Mouse (Mus musculus) skeletal muscle tissue, postnatal 0 days (tissue): ENCODE results near the gene Rhox1. TPM values are rescaled to one million over a fixed set of nuclear protein-coding genes. Genes with fewer than 3 reads are reported as not detected.

ENCODE experiments used
- polyA plus RNA-seq: library from polyadenylated mRNA; unstranded; fragments of >200 nt; fragmentation: Nextera tagmentation; extraction: Ambion mirVana; gene quantifications from 2 replicates; pipeline ENCODE4 v1.2.1, GENCODE M21; 2015

The Rhox1 gene
- polyA plus RNA-seq = not detected in 2 replicates

GRCm38 (mm10) chrX:37222158-37222557 is at the start of gene Rhox1:
Rhox1 (minus strand) TSS chrX:37222258.

GRCm38 (mm10) chrX:37265038-37265437 is 43.0 kb upstream of the Rhox1 start, which contains the start of gene Rhox4a:
Rhox4a (plus strand) TSS chrX:37265338.

GRCm38 (mm10) chrX:37249619-37250018 is 27.6 kb upstream of the Rhox1 start, which contains the start of gene Rhox3a:
Rhox3a (plus strand) TSS chrX:37249919.

GRCm38 (mm10) chrX:37244676-37245075 is 22.6 kb upstream of the Rhox1 start, which contains the start of gene Rhox2a:
Rhox2a (plus strand) TSS chrX:37244976.

DNA sequence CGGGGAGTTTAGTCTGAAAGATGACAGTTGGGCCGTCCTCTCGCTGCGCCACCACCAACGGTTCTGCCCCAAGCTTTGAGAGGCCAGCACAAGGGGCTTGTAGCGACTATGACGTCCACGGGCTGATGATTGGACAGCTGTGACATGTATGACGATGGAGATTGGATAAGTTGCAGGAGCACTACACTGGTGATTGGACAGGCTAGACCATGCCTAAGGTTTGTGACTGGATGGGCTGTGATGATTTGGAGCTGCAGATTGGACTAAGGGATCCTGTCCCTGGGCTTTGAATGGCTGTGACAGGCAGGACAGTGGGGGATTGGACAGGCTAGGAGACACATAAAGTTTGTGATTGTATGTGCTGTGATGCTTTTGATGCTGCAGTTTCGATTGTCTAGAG is 11.1 kb downstream of the Rhox1 start, which contains the start of gene Gm9:
Gene Gm9, minus strand, starts transcription at position 101 of the 400 bp plus-strand sequence.

GRCm38 (mm10) chrX:37191105-37191743 is 30.8 kb downstream of the Rhox1 start, which contains the start of the genes Ndufa1 and Rnf113a1:
Ndufa1 (minus strand) TSS chrX:37191163.
Rnf113a1 (plus strand) TSS chrX:37191245.

GRCm38 (mm10) chrX:37168742-37169141 is 53.3 kb downstream of the Rhox1 start, which contains the start of gene Akap14:
Akap14 (minus strand) TSS chrX:37168842.

Other genes starting within 250 kb of the Rhox1 start
- 7.7 and 12.2 TPM in 2 replicates for gene Sept6, start 230.5 kb downstream of the Rhox1 start, polyA plus RNA-seq
- 0.45 and 2.4 TPM in 2 replicates for gene Sowahd, start 173.4 kb downstream of the Rhox1 start, polyA plus RNA-seq
- 424 and 466 TPM in 2 replicates for gene Rpl39, start 136.9 kb downstream of the Rhox1 start, polyA plus RNA-seq
- 7.7 and 8.2 TPM in 2 replicates for gene Upf3b, start 111.9 kb downstream of the Rhox1 start, polyA plus RNA-seq
- gene Nkap, start 95.5 kb downstream of the Rhox1 start, polyA plus RNA-seq = 9.0 and 9.9 TPM in 2 replicates
- not detected in 2 replicates for gene Akap14, start 53.4 kb downstream of the Rhox1 start, polyA plus RNA-seq
- gene Ndufa1, start 31.1 kb downstream of the Rhox1 start, polyA plus RNA-seq = 757 and 886 TPM in 2 replicates
- 5.4 and 5.5 TPM in 2 replicates for gene Rnf113a1, start 31.0 kb downstream of the Rhox1 start, polyA plus RNA-seq
- gene Gm9, start 11.2 kb downstream of the Rhox1 start, polyA plus RNA-seq = not detected in 2 replicates
- gene Rhox2a, start 22.7 kb upstream of the Rhox1 start, polyA plus RNA-seq = not detected in 2 replicates
- not detected in 2 replicates for gene Rhox3a, start 27.7 kb upstream of the Rhox1 start, polyA plus RNA-seq
- not detected in 2 replicates for gene Rhox4a, start 43.1 kb upstream of the Rhox1 start, polyA plus RNA-seq
- gene Rhox3a2, start 157.8 kb upstream of the Rhox1 start, polyA plus RNA-seq = 0.68 TPM in 1 of 2 replicates, not detected in the other
- gene Rhox4a2, start 168.6 kb upstream of the Rhox1 start, polyA plus RNA-seq = not detected in 2 replicates
- gene Rhox2b, start 189.8 kb upstream of the Rhox1 start, polyA plus RNA-seq = not detected in 2 replicates
- gene Rhox4b, start 210.2 kb upstream of the Rhox1 start, polyA plus RNA-seq = not detected in 2 replicates
- gene Rhox2c, start 231.4 kb upstream of the Rhox1 start, polyA plus RNA-seq = 0.21 TPM in 1 of 2 replicates, not detected in the other
- 0.63 and 1.1 TPM in 2 replicates for gene Rhox3c, start 236.3 kb upstream of the Rhox1 start, polyA plus RNA-seq